Mouse (Mus musculus) midbrain, postnatal 0 days (tissue): ENCODE data around the gene Tgfbrap1. TPM values are rescaled to one million over a fixed set of nuclear protein-coding genes. Genes with fewer than 3 reads are reported as not detected.

ENCODE experiments used
- ATAC-seq: fragments of 200-750 bp; cut with Nextera tagmentation; 2 replicates; pipeline ENCODE4 v1.8.0; 2017; ENCODE audit warnings: moderate number of reproducible peaks, mild to moderate bottlenecking, moderate TSS enrichment, moderate library complexity; ENCODE audit not compliant: low FRiP score
- DNase-seq: peaks from one replicate; pipeline ENCODE4 v3.0.0-alpha.2; 2015; ENCODE audit warnings: low spot score
- H3K27ac ChIP-seq: fragments of 300-500 bp; sonication (generic); 2 replicates; pipeline ENCODE4 v1.5.1; 2014; ENCODE audit warnings: low read depth, mild to moderate bottlenecking, low read length, mixed read lengths
- H3K27me3 ChIP-seq: fragments of 300-500 bp; sonication (generic); 2 replicates; pipeline ENCODE4 v1.6.1; 2014; ENCODE audit warnings: low read length, control low read depth, mixed read lengths; ENCODE audit not compliant: insufficient read depth
- H3K36me3 ChIP-seq: fragments of 300-500 bp; sonication (generic); 2 replicates; pipeline ENCODE4 v1.6.1; 2014; ENCODE audit warnings: low read length, control low read depth, mixed read lengths; ENCODE audit not compliant: insufficient read depth
- H3K4me1 ChIP-seq: fragments of 300-500 bp; sonication (generic); 2 replicates; pipeline ENCODE4 v1.6.1; 2014; ENCODE audit warnings: mild to moderate bottlenecking, control low read depth, antibody characterized with exemption, low read length, mixed read lengths; ENCODE audit not compliant: insufficient read depth
- H3K4me2 ChIP-seq: fragments of 300-500 bp; sonication (generic); 2 replicates; pipeline ENCODE4 v1.6.1; 2014; ENCODE audit warnings: low read depth, mild to moderate bottlenecking, low read length, mixed read lengths; ENCODE audit not compliant: poor library complexity, severe bottlenecking
- H3K4me3 ChIP-seq: fragments of 300-500 bp; sonication (generic); 2 replicates; pipeline ENCODE4 v1.5.1; 2014; ENCODE audit warnings: low read depth, mild to moderate bottlenecking, low read length, moderate library complexity
- H3K9ac ChIP-seq: fragments of 300-500 bp; sonication (generic); replicated peaks from 2 replicates; pipeline ENCODE4 v1.6.1; 2014; ENCODE audit warnings: mild to moderate bottlenecking, low read length, moderate library complexity, mixed read lengths; ENCODE audit not compliant: poor library complexity, severe bottlenecking
- H3K9me3 ChIP-seq: fragments of 300-500 bp; sonication (generic); 2 replicates; pipeline ENCODE4 v1.6.1; 2016; ENCODE audit warnings: low read length, control low read depth
- CTCF ChIP-seq: IDR thresholded peaks from 2 replicates; pipeline ENCODE4 v1.5.1; 2016; ENCODE audit warnings: antibody characterized with exemption, mild to moderate bottlenecking
- WGBS: fragments of 180-500 bp; shearing (Covaris S2); extraction: QIAGEN DNeasy Blood & Tissue Kit; methylation state at CpG from one replicate; pipeline ENCODE4 v1.1.7; 2014; 5-methylcytosine and 5-hydroxymethylcytosine counted together
- polyA plus RNA-seq: library from polyadenylated mRNA; unstranded; fragments of >200 nt; fragmentation: Nextera tagmentation; extraction: Ambion mirVana; gene quantifications from 2 replicates; pipeline ENCODE4 v1.2.1, GENCODE M21; 2015
- total RNA-seq: library from RNA; depleted of rRNA; stranded (reverse); fragments of >200 nt; gene quantifications from 2 replicates; pipeline ENCODE4 v1.2.3, GENCODE M21; 2014

The Tgfbrap1 gene
- total and polyA plus RNA-seq, 2 experiments from 2014 or later: 16.9 to 47.2 TPM

- Histone ChIP-seq H3K4me1 (no peaks in the 10 kb centered on the region), H3K36me3 (peaks cover 17% of the 10 kb centered on the region), H3K27me3 (no peaks in the 10 kb centered on the region), H3K9me3 (no peaks in the 10 kb centered on the region), H3K9ac (no peak overlapping the region), H3K27ac (no peak overlapping the region), H3K4me3 (no peak overlapping the region), H3K4me2 (no peak overlapping the region)
- ATAC-seq (no peak), DNase-seq (no peak)
- TF ChIP-seq CTCF: no peak
- WGBS: 94% methylated on average over 2 of the region's 2 CpGs
Observed at GRCm38 (mm10) chr1:43074791-43075190, 23.6 kb downstream of the Tgfbrap1 start.

DNA sequence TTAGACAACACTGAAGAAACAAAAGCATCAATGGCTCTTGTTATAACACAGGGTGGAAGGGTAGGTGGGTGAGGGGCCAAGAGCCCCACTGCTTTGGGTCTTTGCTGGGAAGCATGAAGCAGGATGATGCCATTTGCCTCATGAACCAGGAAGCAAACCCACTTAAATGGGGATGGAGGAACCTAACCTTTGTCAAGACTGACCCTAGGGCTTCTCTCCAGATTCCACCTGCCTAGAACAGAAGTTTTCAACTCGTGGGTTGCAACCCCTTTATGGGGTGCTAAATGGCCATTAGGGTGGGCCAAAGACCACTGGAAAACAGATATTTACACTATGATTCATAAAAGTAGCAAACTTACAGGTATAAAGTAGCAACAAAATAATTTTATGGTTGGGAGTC lies 25.9 kb downstream of the Tgfbrap1 start:
- WGBS: 63% methylated on average over 1 of the region's 1 CpGs
- Histone ChIP-seq H3K27ac (no peak overlapping the region), H3K4me3 (no peak overlapping the region), H3K4me1 (no peaks in the 10 kb centered on the region), H3K9ac (no peak overlapping the region), H3K36me3 (peaks cover 17% of the 10 kb centered on the region), H3K4me2 (no peak overlapping the region), H3K9me3 (no peaks in the 10 kb centered on the region), H3K27me3 (no peaks in the 10 kb centered on the region)
- no peak for DNase-seq
- no peak for ATAC-seq
- TF ChIP-seq CTCF: no peak

- Histone ChIP-seq H3K27me3 (no peaks in the 10 kb centered on the region), H3K27ac (no peak overlapping the region), H3K4me2 (no peak overlapping the region), H3K4me1 (no peaks in the 10 kb centered on the region), H3K4me3 (no peak overlapping the region), H3K9me3 (no peaks in the 10 kb centered on the region), H3K9ac (no peak overlapping the region), H3K36me3 (peaks cover 20% of the 10 kb centered on the region)
- WGBS: 95% methylated on average over 8 of the region's 8 CpGs
- no peak for ATAC-seq
- no peak for TF ChIP-seq CTCF
- DNase-seq: no peak
Observed at GRCm38 (mm10) chr1:43072028-43072427, 26.4 kb downstream of the Tgfbrap1 start.

DNA sequence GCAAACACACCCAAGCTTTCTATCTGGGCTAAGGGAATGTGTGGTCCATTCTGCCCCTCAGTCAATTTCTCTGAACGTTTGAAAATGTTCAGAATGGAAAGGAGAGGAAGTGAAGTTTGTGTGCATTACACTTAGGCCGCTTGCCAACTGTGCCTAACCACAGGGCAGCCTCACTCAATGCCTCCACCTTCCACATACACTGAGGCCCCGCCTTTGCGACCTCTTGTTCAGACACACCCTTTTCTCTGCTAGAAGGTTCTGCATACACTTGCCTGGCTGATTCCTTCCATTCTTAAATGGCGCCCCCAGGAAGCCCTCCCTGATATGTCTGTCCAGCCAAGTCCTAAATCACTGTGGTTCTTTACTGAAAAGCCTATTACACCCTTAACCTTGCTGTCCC lies 27.7 kb downstream of the Tgfbrap1 start:
- H3K4me3 ChIP-seq: no peak overlapping the region
- no peaks in the 10 kb centered on the region for H3K27me3 ChIP-seq
- H3K9ac ChIP-seq: no peak overlapping the region
- 92% methylated on average over 5 of the region's 5 CpGs for WGBS
- ATAC-seq (no peak), DNase-seq (no peak)
- no peak overlapping the region for H3K4me2 ChIP-seq
- no peaks in the 10 kb centered on the region for H3K9me3 ChIP-seq
- no peak for TF ChIP-seq CTCF
- no peak overlapping the region for H3K27ac ChIP-seq
- peaks cover 19% of the 10 kb centered on the region for H3K36me3 ChIP-seq
- no peaks in the 10 kb centered on the region for H3K4me1 ChIP-seq

GRCm38 (mm10) chr1:43067551-43067950 lies 30.9 kb downstream of the Tgfbrap1 start:
- ATAC-seq (no peak), DNase-seq (no peak)
- WGBS: 85% methylated on average over 7 of the region's 7 CpGs

GRCm38 (mm10) chr1:43066573-43066972 lies 31.9 kb downstream of the Tgfbrap1 start:
- no peak overlapping the region for H3K4me2 ChIP-seq
- no peak overlapping the region for H3K9ac ChIP-seq
- peaks cover 18% of the 10 kb centered on the region; the same call in 1 of the 2 replicates for H3K36me3 ChIP-seq
- H3K27me3 ChIP-seq: no peaks in the 10 kb centered on the region
- no peaks in the 10 kb centered on the region for H3K4me1 ChIP-seq
- no peak overlapping the region for H3K4me3 ChIP-seq
- ATAC-seq (no peak), DNase-seq (no peak)
- no peak overlapping the region for H3K27ac ChIP-seq
- no peak for TF ChIP-seq CTCF
- 92% methylated on average over 8 of the region's 8 CpGs for WGBS
- H3K9me3 ChIP-seq: no peaks in the 10 kb centered on the region

More at GRCm38 (mm10) chr1:43067551-43067950, 30.9 kb downstream of the Tgfbrap1 start:
- no peaks in the 10 kb centered on the region for H3K4me1 ChIP-seq
- no peaks in the 10 kb centered on the region for H3K9me3 ChIP-seq
- H3K4me3 ChIP-seq: no peak overlapping the region
- no peak for TF ChIP-seq CTCF
- peaks cover 17% of the 10 kb centered on the region; the same call in 1 of the 2 replicates for H3K36me3 ChIP-seq
- H3K27me3 ChIP-seq: no peaks in the 10 kb centered on the region
- H3K4me2 ChIP-seq: no peak overlapping the region
- no peak overlapping the region for H3K27ac ChIP-seq
- no peak overlapping the region for H3K9ac ChIP-seq
